Mouse (Mus musculus) ES-Bruce4 (cell line): ENCODE data around the gene Uhmk1.

Source experiments
- EP300 ChIP-seq: IDR thresholded peaks from 2 replicates; pipeline ENCODE4 v1.6.1; 2011; ENCODE audit warnings: low read depth, low read length; ENCODE audit not compliant: insufficient read depth
- POLR2A ChIP-seq: IDR thresholded peaks from one replicate; pipeline ENCODE4 v1.8.1; 2011; ENCODE audit warnings: low read length; ENCODE audit not compliant: insufficient read depth

DNA sequence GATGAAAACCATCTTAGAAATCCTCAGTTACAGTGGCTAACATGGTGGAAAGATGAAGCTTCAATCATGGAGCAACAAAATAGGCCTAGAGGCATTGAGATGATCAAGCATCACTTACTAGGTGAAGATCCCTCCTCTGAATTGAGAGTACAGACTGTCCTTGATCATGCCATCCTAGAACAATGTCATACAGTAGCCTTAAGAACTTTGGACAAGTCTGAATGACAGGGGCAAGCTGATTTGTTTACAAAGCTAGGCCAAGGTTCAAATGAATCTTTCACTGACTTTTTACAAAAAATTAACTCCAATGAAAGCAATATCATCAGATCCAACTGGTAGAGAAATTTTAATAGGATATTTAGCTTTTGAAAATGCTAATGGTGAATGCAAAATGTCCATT, 5.2 kb upstream of the Uhmk1 start:
- TF ChIP-seq POLR2A (no peak), EP300 (no peak)
